Mouse (Mus musculus) spleen, embryonic (tissue): ENCODE measurements around the gene Ap3m1.

Experiments
- CTCF ChIA-PET: fragments of 350-600 bp; sonication (Branson Sonifier 250); formaldehyde crosslinking; loops from one replicate; lab custom pipeline; 2022; lab: Charles Lee

Ap3m1 gene

GRCm38 (mm10) chr14:21052112-21052780, at the start of gene Ap3m1, which contains the start of gene Adk:
TSS of gene Ap3m1 (minus strand) at chr14:21052508.
TSS of gene Adk (plus strand) at chr14:21052574.
- CTCF ChIA-PET = interaction anchor here (0.5 to 1.2 kb wide), 7 partner anchors 10 to 576 kb away, joined by 3 to 5 read pairs (median 3); no protein-coding TSS in a partner anchor

GRCm38 (mm10) chr14:21101562-21101961, 49.3 kb upstream of the Ap3m1 start:
- CTCF ChIA-PET = no interaction called here

GRCm38 (mm10) chr14:21100876-21101275, 48.6 kb upstream of the Ap3m1 start:
- CTCF ChIA-PET = no interaction called here

- CTCF ChIA-PET = no interaction called here
Measured at GRCm38 (mm10) chr14:21099371-21099770, 47.1 kb upstream of the Ap3m1 start.

- CTCF ChIA-PET = no interaction called here
Measured at GRCm38 (mm10) chr14:21096689-21097088, 44.4 kb upstream of the Ap3m1 start.

- CTCF ChIA-PET = no interaction called here
Measured at GRCm38 (mm10) chr14:21096279-21096678, 44.0 kb upstream of the Ap3m1 start.

- CTCF ChIA-PET = interaction anchor here (1.0 kb wide), 1 partner anchor 15 kb away, joined by 4 read pairs; no protein-coding TSS in a partner anchor
Measured at GRCm38 (mm10) chr14:21094161-21094560, 41.9 kb upstream of the Ap3m1 start.

GRCm38 (mm10) chr14:21090930-21091486, 38.7 kb upstream of the Ap3m1 start:
- CTCF ChIA-PET = interaction anchor here (0.5 kb wide), 1 partner anchor 394 kb away, joined by 3 read pairs; no protein-coding TSS in a partner anchor

GRCm38 (mm10) chr14:21090400-21090799, 38.1 kb upstream of the Ap3m1 start:
- CTCF ChIA-PET = interaction anchor here (0.5 kb wide), 1 partner anchor 395 kb away, joined by 3 read pairs; no protein-coding TSS in a partner anchor

GRCm38 (mm10) chr14:21088731-21089130, 36.4 kb upstream of the Ap3m1 start:
- CTCF ChIA-PET = no interaction called here

- CTCF ChIA-PET = no interaction called here
Measured at GRCm38 (mm10) chr14:21087390-21088060, 35.2 kb upstream of the Ap3m1 start.

- CTCF ChIA-PET = no interaction called here
Measured at GRCm38 (mm10) chr14:21086827-21087351, 34.6 kb upstream of the Ap3m1 start.

GRCm38 (mm10) chr14:21086106-21086505, 33.8 kb upstream of the Ap3m1 start:
- CTCF ChIA-PET = no interaction called here

- CTCF ChIA-PET = no interaction called here
Measured at GRCm38 (mm10) chr14:21085666-21086065, 33.4 kb upstream of the Ap3m1 start.

- CTCF ChIA-PET = no interaction called here
Measured at GRCm38 (mm10) chr14:21082823-21083222, 30.5 kb upstream of the Ap3m1 start.

- CTCF ChIA-PET = interaction anchor here (0.9 kb wide), 1 partner anchor 16 kb away, joined by 4 read pairs; no protein-coding TSS in a partner anchor
Measured at GRCm38 (mm10) chr14:21078511-21078910, 26.2 kb upstream of the Ap3m1 start.

- CTCF ChIA-PET = no interaction called here
Measured at GRCm38 (mm10) chr14:21077939-21078338, 25.6 kb upstream of the Ap3m1 start.

- CTCF ChIA-PET = interaction anchor here (0.6 to 1.0 kb wide), 3 partner anchors 9 to 1491 kb away, joined by 4 to 9 read pairs (median 9); partner anchors contain the start of gene Gm2237
Measured at GRCm38 (mm10) chr14:21076501-21077194, 24.3 kb upstream of the Ap3m1 start.

GRCm38 (mm10) chr14:21075751-21076500, 23.6 kb upstream of the Ap3m1 start:
- CTCF ChIA-PET = interaction anchor here (0.6 kb wide), 1 partner anchor 1491 kb away, joined by 9 read pairs; the partner anchor contains the start of gene Gm2237
